Mouse (Mus musculus): ENCODE data around the gene Izumo4.

GRCm38 (mm10) chr10:80704418-80704817 is 2.4 kb downstream of the Izumo4 start:
- TF ChIP-seq USF1 (IDR thresholded peaks at IDR 0.05; ENCODE audit: low read depth) (no peak), TCF3 (IDR thresholded peaks at IDR 0.05; ENCODE audit: insufficient read length, low read depth) (no peak), E2F4 (IDR thresholded peaks at IDR 0.05; ENCODE audit: insufficient read depth) (no peak), MAX (IDR thresholded peaks at IDR 0.05; ENCODE audit: low read depth) (no peak), MYOG (IDR thresholded peaks at IDR 0.05; ENCODE audit: control insufficient read depth in 1 of 3, insufficient read depth in 1 of 3, insufficient read length in 2 of 3, low read depth in 2 of 3) (no peak), POLR2A (IDR thresholded peaks at IDR 0.05; ENCODE audit: insufficient read length, low read depth) (no peak), REST (IDR thresholded peaks at IDR 0.05; ENCODE audit: insufficient read depth, insufficient read length) (no peak), TCF12 (IDR thresholded peaks at IDR 0.05; ENCODE audit: insufficient read depth, poor library complexity, severe bottlenecking) (no peak), POLR2AphosphoS2 (IDR thresholded peaks at IDR 0.05; ENCODE audit: insufficient read length, low read depth) (peak; percentile 89), CEBPB (IDR thresholded peaks at IDR 0.05; ENCODE audit: insufficient read depth, poor library complexity, severe bottlenecking) (no peak), MYOD1 (IDR thresholded peaks at IDR 0.05; ENCODE audit: control insufficient read depth in 1 of 3, insufficient read length in 2 of 3, low read depth in 2 of 3) (no peak), SRF (IDR thresholded peaks at IDR 0.05; ENCODE audit: control insufficient read depth, insufficient read length, low read depth) (no peak)

Data from myocyte (in vitro differentiated cells).